Mouse (Mus musculus) CH12.LX (cell line): ENCODE measurements around the gene Baz1b. TPM values are rescaled to one million over a fixed set of nuclear protein-coding genes. Genes with fewer than 3 reads are reported as not detected.

ENCODE experiments used
- DNase-seq: peaks from one replicate; pipeline ENCODE4 v3.0.0-alpha.2; 2013; ENCODE audit errors: extremely low read depth
- H3K27ac ChIP-seq: 2 replicates; pipeline ENCODE4 v1.5.1; 2012; ENCODE audit warnings: low read depth, mild to moderate bottlenecking, control low read depth, moderate library complexity; ENCODE audit not compliant: insufficient read depth
- H3K27me3 ChIP-seq: replicated peaks from 2 replicates; pipeline ENCODE3; 2012; ENCODE audit warnings: inconsistent platforms
- H3K36me3 ChIP-seq, 2 experiments: replicated peaks in 1 of 2; 2 replicates each; pipeline versions ENCODE3 to v1.6.1; 2012; ENCODE audit warnings: inconsistent platforms in 1 of 2, low read length in 1 of 2, mild to moderate bottlenecking in 1 of 2, mixed read lengths in 1 of 2, moderate library complexity in 1 of 2; ENCODE audit not compliant: control insufficient read depth in 1 of 2, insufficient read depth in 1 of 2
- H3K4me1 ChIP-seq, 2 experiments: 2 replicates each; pipeline ENCODE4 v1.6.1; 2012; ENCODE audit warnings: inconsistent platforms in 1 of 2, moderate library complexity in 1 of 2; ENCODE audit not compliant: insufficient read depth in 2 of 2, control insufficient read depth in 1 of 2
- H3K4me2 ChIP-seq: 2 replicates; pipeline ENCODE4 v1.6.1; 2012; ENCODE audit warnings: low read depth, mild to moderate bottlenecking, control low read depth; ENCODE audit not compliant: poor library complexity, insufficient read depth, severe bottlenecking
- H3K4me3 ChIP-seq, 3 experiments: fragments of 150-350 bp in 1 of 3; sonication (generic) in 1 of 3; replicated peaks in 1 of 3; 2 replicates each; pipeline versions ENCODE3 to v1.5.1; 2011 to 2012; ENCODE audit warnings: low read depth in 2 of 3, low read length in 2 of 3, mild to moderate bottlenecking in 2 of 3, moderate library complexity in 2 of 3, control low read depth in 1 of 3, improper control_type of control experiment in 1 of 3, inconsistent platforms in 1 of 3, mixed read lengths in 1 of 3; ENCODE audit not compliant: poor library complexity in 1 of 3
- H3K79me2 ChIP-seq: replicated peaks from 2 replicates; pipeline ENCODE4 v1.6.1; 2012; ENCODE audit warnings: mild to moderate bottlenecking, moderate library complexity; ENCODE audit not compliant: control insufficient read depth, poor library complexity, insufficient read depth, severe bottlenecking; ENCODE audit errors: extremely low read depth
- H3K9ac ChIP-seq: 2 replicates; pipeline ENCODE4 v1.6.1; 2012; ENCODE audit warnings: low read depth, mild to moderate bottlenecking, control low read depth, moderate library complexity; ENCODE audit not compliant: insufficient read depth
- H3K9me3 ChIP-seq: replicated peaks from 2 replicates; pipeline ENCODE3; 2012; ENCODE audit warnings: low read length, inconsistent platforms, mixed read lengths
- BHLHE40 ChIP-seq: IDR thresholded peaks from 2 replicates; pipeline ENCODE4 v1.6.1; 2011; ENCODE audit warnings: mild to moderate bottlenecking, low read depth, low read length, improper control_type of control experiment
- CHD1 ChIP-seq: IDR thresholded peaks from 2 replicates; pipeline ENCODE4 v1.6.1; 2012; ENCODE audit warnings: low read depth, low read length, improper control_type of control experiment, inconsistent platforms
- CHD2 ChIP-seq: IDR thresholded peaks from 2 replicates; pipeline ENCODE4 v1.6.1; 2011; ENCODE audit warnings: low read length, improper control_type of control experiment
- CTCF ChIP-seq, 2 experiments: IDR thresholded peaks in 1 of 2; conservative IDR thresholded peaks in 1 of 2; 2 replicates each; pipeline ENCODE4 v1.5.1; 2011 to 2012; ENCODE audit warnings: low read depth in 2 of 2, low read length in 2 of 2, improper control_type of control experiment in 1 of 2, inconsistent platforms in 1 of 2, mild to moderate bottlenecking in 1 of 2, moderate library complexity in 1 of 2
- E2F4 ChIP-seq: IDR thresholded peaks from 2 replicates; pipeline ENCODE4 v1.6.1; 2011; ENCODE audit warnings: low read depth, low read length, improper control_type of control experiment; ENCODE audit not compliant: insufficient replicate concordance
- ELF1 ChIP-seq: IDR thresholded peaks from 2 replicates; pipeline ENCODE4 v1.6.1; 2014; ENCODE audit warnings: low read depth, mild to moderate bottlenecking, inconsistent platforms, low read length, improper control_type of control experiment
- GABPA ChIP-seq: IDR thresholded peaks from 2 replicates; pipeline ENCODE4 v1.6.1; 2012; ENCODE audit warnings: low read depth, low read length, improper control_type of control experiment, inconsistent platforms; ENCODE audit not compliant: insufficient replicate concordance
- HCFC1 ChIP-seq: IDR thresholded peaks from 2 replicates; pipeline ENCODE4 v1.6.1; 2012; ENCODE audit warnings: low read depth, mild to moderate bottlenecking, inconsistent platforms, low read length, improper control_type of control experiment
- IRF4 ChIP-seq: IDR thresholded peaks from 2 replicates; pipeline ENCODE4 v1.6.1; 2014; ENCODE audit warnings: low read depth, mild to moderate bottlenecking, inconsistent platforms, low read length, improper control_type of control experiment
- JUND ChIP-seq: conservative IDR thresholded peaks from 2 replicates; pipeline ENCODE4 v1.6.1; 2011; ENCODE audit warnings: low read depth, low read length, improper control_type of control experiment
- MAZ ChIP-seq: IDR thresholded peaks from 2 replicates; pipeline ENCODE4 v1.6.1; 2012; ENCODE audit warnings: low read depth, mild to moderate bottlenecking, inconsistent platforms, low read length, improper control_type of control experiment, moderate library complexity
- MXI1 ChIP-seq: IDR thresholded peaks from 2 replicates; pipeline ENCODE4 v1.6.1; 2011; ENCODE audit warnings: mild to moderate bottlenecking, low read depth, low read length, improper control_type of control experiment
- MYC ChIP-seq: IDR thresholded peaks from 2 replicates; pipeline ENCODE4 v1.6.1; 2011; ENCODE audit warnings: low read depth, mild to moderate bottlenecking, improper control_type of control experiment, low read length
- PAX5 ChIP-seq: IDR thresholded peaks from 2 replicates; pipeline ENCODE4 v1.6.1; 2012; ENCODE audit warnings: low read length, inconsistent platforms, mixed read lengths
- POLR2AphosphoS2 ChIP-seq: IDR thresholded peaks from 2 replicates; pipeline ENCODE4 v1.6.1; 2011; ENCODE audit warnings: low read depth, low read length, improper control_type of control experiment
- RCOR1 ChIP-seq: conservative IDR thresholded peaks from 2 replicates; pipeline ENCODE4 v1.6.1; 2012; ENCODE audit warnings: low read depth, mild to moderate bottlenecking, inconsistent platforms, low read length, improper control_type of control experiment
- SMC3 ChIP-seq: IDR thresholded peaks from 2 replicates; pipeline ENCODE4 v1.6.1; 2011; ENCODE audit warnings: low read depth, low read length, improper control_type of control experiment
- TBP ChIP-seq: conservative IDR thresholded peaks from 2 replicates; pipeline ENCODE4 v1.6.1; 2011; ENCODE audit warnings: low read depth, low read length, improper control_type of control experiment
- TCF12 ChIP-seq: IDR thresholded peaks from 2 replicates; pipeline ENCODE4 v1.6.1; 2014; ENCODE audit warnings: low read depth, mild to moderate bottlenecking, inconsistent platforms, low read length, improper control_type of control experiment
- USF1 ChIP-seq: IDR thresholded peaks from 2 replicates; pipeline ENCODE4 v1.6.1; 2014; ENCODE audit warnings: low read depth, mild to moderate bottlenecking, inconsistent platforms, low read length, improper control_type of control experiment
- ZKSCAN1 ChIP-seq: IDR thresholded peaks from 2 replicates; pipeline ENCODE4 v1.6.1; 2012; ENCODE audit warnings: low read depth, inconsistent platforms, low read length, improper control_type of control experiment, borderline replicate concordance
- dilution Hi-C: fragments of 300-500 bp; cut with MboI; formaldehyde crosslinking; loops from 2 replicates; pipeline ENCODE4 v1.14.3; 2020; ENCODE audit warnings: low sequenced_read_pairs; ENCODE audit not compliant: extremely low pct_unique_long_range_greater_than_20kb, extremely low pct_ligation_motif_present
- in situ Hi-C: fragments of 300-500 bp; cut with MboI; formaldehyde crosslinking; loops from 3 replicates; pipeline ENCODE4 v1.14.3; 2019; ENCODE audit warnings: low sequenced_read_pairs, low pct_ligation_motif_present, low pct_unique_long_range_greater_than_20kb, mixed read lengths
- polyA plus RNA-seq: library from polyadenylated mRNA; unstranded; fragments of >175 nt; gene quantifications from 2 replicates; pipeline ENCODE4 v1.2.1, GENCODE M21; 2012; ENCODE audit warnings: low read depth; ENCODE audit not compliant: insufficient read length
- total RNA-seq, 2 experiments: library from RNA; depleted of rRNA; stranded (reverse); fragments of 300-350 nt in 1 of 2; fragments of >200 nt in 1 of 2; gene quantifications; 2 replicates each; pipeline ENCODE4 v1.2.3; 2012 to 2014

The Baz1b gene
- total and polyA plus RNA-seq, 3 experiments: 53.3 to 85.4 (median 60.0) TPM

DNA sequence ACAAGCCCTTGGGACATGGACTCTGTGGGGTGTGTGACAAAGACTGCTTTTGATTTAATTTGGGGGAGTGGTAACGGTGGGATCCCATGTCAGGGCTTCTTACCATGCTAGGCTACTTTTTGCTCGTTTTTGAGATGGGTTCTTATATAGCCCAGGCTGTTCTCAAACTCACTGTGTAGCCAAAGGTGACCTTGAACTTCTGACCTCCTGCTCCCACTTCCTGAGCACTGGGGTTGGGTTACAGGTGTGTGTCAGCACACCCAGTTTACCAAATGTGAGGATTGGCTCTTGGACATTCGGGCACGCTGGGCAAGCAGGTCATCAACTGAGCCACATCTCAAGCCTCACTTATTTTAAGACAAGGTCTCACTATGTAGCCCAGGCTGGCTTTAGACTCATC lies 83.3 kb downstream of the Baz1b start:
- peaks cover 0 to 5% of the 10 kb centered on the region in 2 experiments; a peak in 3 of 4 replicates for H3K4me1 ChIP-seq
- no peak for TF ChIP-seq MYC
- DNase-seq: no peak
- H3K27me3 ChIP-seq: peaks cover 48% of the 10 kb centered on the region
- no peak overlapping the region for H3K4me2 ChIP-seq
- H3K9me3 ChIP-seq: no peaks in the 10 kb centered on the region
- H3K79me2 ChIP-seq: no peaks in the 10 kb centered on the region
- H3K9ac ChIP-seq: no peak overlapping the region
- in situ Hi-C loops (no loop called here), dilution Hi-C loops (no loop called here)
- H3K4me3 ChIP-seq: no peak overlapping the region
- no peaks in the 10 kb centered on the region for H3K36me3 ChIP-seq
- H3K27ac ChIP-seq: no peak overlapping the region

DNA sequence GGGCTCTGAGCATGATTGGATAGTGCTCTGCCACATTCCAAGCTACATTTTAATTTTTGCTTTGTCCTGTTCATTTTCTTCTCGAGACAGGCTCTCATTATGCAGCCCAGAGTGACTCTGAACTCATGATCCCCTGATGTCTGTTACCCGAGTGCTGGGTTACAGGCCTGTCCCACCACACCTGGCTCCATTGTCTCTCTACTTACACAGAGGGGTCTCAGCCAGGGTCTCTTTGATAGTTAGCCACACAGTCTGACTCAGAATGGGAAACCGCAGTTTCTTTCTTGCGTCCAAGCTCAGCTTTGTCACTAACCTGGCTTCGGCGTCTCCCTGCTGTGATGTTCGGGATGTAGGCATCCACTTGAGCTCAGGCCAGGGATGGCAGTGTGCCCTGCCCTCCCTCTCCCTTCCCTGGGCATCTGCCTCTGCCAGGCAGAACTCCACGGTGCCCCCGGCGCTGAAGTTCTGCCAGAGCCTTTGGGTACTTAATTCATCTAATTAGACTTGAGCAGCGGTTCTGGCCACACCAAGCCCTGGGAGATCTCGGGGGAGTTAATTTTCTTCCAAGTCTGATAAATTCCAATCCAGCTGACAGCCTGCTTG lies 84.6 kb downstream of the Baz1b start:
- DNase-seq: no peak
- Histone ChIP-seq H3K9me3 (no peaks in the 10 kb centered on the region), H3K9ac (no peak overlapping the region), H3K27me3 (peaks cover 54% of the 10 kb centered on the region), H3K79me2 (no peaks in the 10 kb centered on the region), H3K4me1 (peaks cover 0 to 5% of the 10 kb centered on the region in 2 experiments; a peak in 3 of 4 replicates), H3K27ac (no peak overlapping the region), H3K36me3 (no peaks in the 10 kb centered on the region), H3K4me2 (no peak overlapping the region), H3K4me3 (no peak overlapping the region)
- in situ Hi-C loops (no loop called here), dilution Hi-C loops (no loop called here)
- no peak for TF ChIP-seq CHD2
- TF ChIP-seq POLR2AphosphoS2: no peak
- TF ChIP-seq SMC3: no peak
- no peak for TF ChIP-seq JUND
- no peak for TF ChIP-seq HCFC1
- no peak for TF ChIP-seq GABPA
- no peak for TF ChIP-seq E2F4
- no peak for TF ChIP-seq CTCF (conservative IDR thresholded peaks at IDR 0.05 in 1 of 2, IDR thresholded peaks at IDR 0.05 in 1 of 2; ENCODE audit: low read depth in 2 of 2, low read length in 2 of 2)

DNA sequence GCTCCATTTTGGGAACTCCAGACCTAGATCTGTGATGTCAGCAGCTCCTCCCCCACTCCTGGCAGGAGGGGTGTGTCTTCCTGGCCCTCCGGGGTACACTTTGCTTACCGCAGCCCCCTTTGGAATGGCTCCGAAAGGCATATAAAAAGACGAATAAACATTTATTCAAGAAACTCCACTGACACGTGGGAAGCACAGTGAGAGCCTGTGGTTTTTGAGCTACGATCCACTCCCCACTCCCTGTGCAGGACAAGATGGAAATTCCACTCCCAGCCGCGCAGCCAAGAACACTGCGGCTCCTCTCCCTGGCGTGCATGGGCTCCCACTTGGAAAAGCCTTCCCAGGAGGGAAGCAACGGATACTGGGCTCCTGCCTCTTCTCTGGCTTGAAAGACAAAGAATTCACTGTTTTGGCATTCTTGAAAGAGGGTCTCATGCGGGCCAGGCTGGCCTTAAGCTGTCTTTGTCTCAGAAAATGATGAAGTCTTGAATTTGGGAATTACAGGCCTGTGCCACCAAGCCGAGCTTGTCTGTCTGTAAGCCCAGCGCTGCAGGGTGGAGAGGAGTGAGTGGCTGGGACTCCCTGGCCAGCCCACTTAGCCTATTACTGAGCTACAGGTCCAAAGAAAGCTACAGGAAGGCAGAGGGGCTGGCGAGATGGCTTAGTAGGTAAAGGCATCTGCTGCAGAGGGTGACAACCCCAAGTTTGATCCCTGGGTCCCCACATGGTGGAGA lies 87.8 kb downstream of the Baz1b start:
- dilution Hi-C loops: no loop called here
- Histone ChIP-seq H3K27me3 (peaks cover 64% of the 10 kb centered on the region), H3K27ac (no peak overlapping the region)

More for the DNA sequence above, 87.8 kb downstream of the Baz1b start:
- no peaks in the 10 kb centered on the region for H3K36me3 ChIP-seq
- H3K4me2 ChIP-seq: no peak overlapping the region
- TF ChIP-seq JUND: no peak
- TF ChIP-seq MYC: no peak
- no peak for TF ChIP-seq MXI1
- no peak for TF ChIP-seq POLR2AphosphoS2
- TF ChIP-seq TCF12: no peak
- no peak for TF ChIP-seq CTCF (conservative IDR thresholded peaks at IDR 0.05 in 1 of 2, IDR thresholded peaks at IDR 0.05 in 1 of 2; ENCODE audit: low read depth in 2 of 2, low read length in 2 of 2)
- TF ChIP-seq IRF4: no peak
- no peak for TF ChIP-seq BHLHE40
- TF ChIP-seq CHD1: no peak
- TF ChIP-seq MAZ: no peak
- no peak for TF ChIP-seq ZKSCAN1
- no peak for TF ChIP-seq TBP
- no peak for TF ChIP-seq PAX5
- TF ChIP-seq SMC3: no peak
- TF ChIP-seq USF1: no peak
- no peak for TF ChIP-seq RCOR1
- no peak for TF ChIP-seq ELF1
- no peak for DNase-seq
- H3K79me2 ChIP-seq: no peaks in the 10 kb centered on the region
- in situ Hi-C loops: no loop called here
- no peak overlapping the region for H3K4me3 ChIP-seq
- peaks cover 0 to under 1% of the 10 kb centered on the region in 2 experiments; a peak in 1 of 4 replicates for H3K4me1 ChIP-seq
- H3K9ac ChIP-seq: no peak overlapping the region
- no peaks in the 10 kb centered on the region for H3K9me3 ChIP-seq
